ENCODE assay signal across 8 mouse cellular contexts in the genomic region with DNA sequence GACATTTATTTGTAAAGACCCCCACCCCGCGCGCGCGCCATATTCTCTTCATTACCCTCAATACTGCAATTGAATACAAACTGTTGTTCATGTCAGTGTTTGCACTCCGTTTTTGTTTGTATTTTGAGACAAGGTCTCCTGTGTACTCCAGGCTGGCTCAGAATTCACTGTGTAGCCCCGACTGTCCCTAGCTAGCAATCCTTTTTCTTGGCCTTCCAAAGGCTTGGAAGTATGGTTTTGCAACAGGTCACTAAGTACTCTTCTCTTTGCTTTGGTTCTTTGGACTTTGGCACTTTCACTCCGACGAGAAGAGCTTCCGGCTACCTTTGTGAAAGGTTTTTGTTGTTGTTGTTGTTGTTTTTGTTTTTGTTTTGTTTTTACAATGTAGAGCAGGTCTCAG. TPM values are rescaled to one million over a fixed set of nuclear protein-coding genes. Genes with fewer than 3 reads are reported as not detected.
DNase-seq lines count a peak whose midpoint lies in the region; ATAC-seq and TF ChIP-seq lines count a peak whose summit lies in the region.

No protein-coding gene starts in this region.

- peak overlapping the region; percentile 86 to 91; a peak in 3 of 4 replicates for H3K4me3 ChIP-seq in heart, embryonic 14.5 days (ENCODE audit: control insufficient read depth in 1 of 2, insufficient read depth in 1 of 2, low read depth in 1 of 2, low read length in 2 of 2)
- peak overlapping the region; percentile 94 for H3K4me3 ChIP-seq in heart, postnatal 0 days (ENCODE audit: low read depth, low read length)
- H3K4me3 ChIP-seq in limb, embryonic 13.5 days, result peak overlapping the region; percentile 94

- H3K27me3 ChIP-seq in heart, embryonic 14.5 days (ENCODE audit: control insufficient read depth, insufficient read depth, low read length), result no peaks in the 10 kb centered on the region
- H3K27me3 ChIP-seq in heart, postnatal 0 days (ENCODE audit: control insufficient read depth, insufficient read depth, low read length), result no peaks in the 10 kb centered on the region
- H3K27me3 ChIP-seq in limb, embryonic 13.5 days, result no peaks in the 10 kb centered on the region

- H3K36me3 ChIP-seq in heart, embryonic 14.5 days (ENCODE audit: control insufficient read depth, insufficient read depth, low read length), result 0 out of 2 replicates have a peak, but pooled peaks cover 2% of the 10 kb centered on the region
- no peaks in the 10 kb centered on the region for H3K36me3 ChIP-seq in heart, postnatal 0 days (replicated peaks; ENCODE audit: control insufficient read depth, insufficient read depth, low read length)
- no peaks in the 10 kb centered on the region for H3K36me3 ChIP-seq in limb, embryonic 13.5 days

- no peak overlapping the region for H3K27ac ChIP-seq in heart, embryonic 14.5 days (replicated peaks in 1 of 2; ENCODE audit: control insufficient read depth in 1 of 2, insufficient read depth in 1 of 2, low read depth in 2 of 2, low read length in 2 of 2)
- peak overlapping the region; percentile 96 for H3K27ac ChIP-seq in heart, postnatal 0 days (ENCODE audit: low read depth)
- no peak overlapping the region for H3K27ac ChIP-seq in limb, embryonic 13.5 days

- no peak for ATAC-seq in heart, embryonic 14.5 days (ENCODE audit: insufficient number of reproducible peaks, insufficient read depth, low FRiP score, low read depth)
- no peak for ATAC-seq in heart, postnatal 0 days (ENCODE audit: insufficient read depth, low read depth)
- no peak for ATAC-seq in limb, embryonic 13.5 days (ENCODE audit: low FRiP score, low read depth)

- H3K9ac ChIP-seq in heart, embryonic 14.5 days (ENCODE audit: low read length), result peak overlapping the region; percentile 82
- peak overlapping the region; percentile 83 for H3K9ac ChIP-seq in heart, postnatal 0 days (replicated peaks; ENCODE audit: low read depth, low read length)
- H3K9ac ChIP-seq in limb, embryonic 13.5 days, result peak overlapping the region; percentile 83

- TF ChIP-seq EP300 in heart, postnatal 0 days (IDR thresholded peaks at IDR 0.05; ENCODE audit: low read depth), result no peak

- 24% methylated on average over 10 of the region's 10 CpGs for WGBS in heart, embryonic 14.5 days
- WGBS in heart, postnatal 0 days, result 26% methylated on average over 10 of the region's 10 CpGs
- 22% methylated on average over 10 of the region's 10 CpGs for WGBS in limb, embryonic 13.5 days

- H3K9me3 ChIP-seq in heart, embryonic 14.5 days (ENCODE audit: control insufficient read depth, low read length), result no peaks in the 10 kb centered on the region
- H3K9me3 ChIP-seq in heart, postnatal 0 days (replicated peaks; ENCODE audit: control insufficient read depth, low read length), result no peaks in the 10 kb centered on the region
- H3K9me3 ChIP-seq in limb, embryonic 13.5 days, result no peaks in the 10 kb centered on the region

- H3K4me2 ChIP-seq in heart, embryonic 14.5 days (ENCODE audit: low read length), result peak overlapping the region; percentile 77
- H3K4me2 ChIP-seq in heart, postnatal 0 days (ENCODE audit: low read depth, low read length), result peak overlapping the region; percentile 87
- H3K4me2 ChIP-seq in limb, embryonic 13.5 days (replicated peaks), result peak overlapping the region; percentile 72

- TF ChIP-seq CTCF in heart, postnatal 0 days (IDR thresholded peaks at IDR 0.05; ENCODE audit: low read depth), result no peak

- peaks cover 2 to 17% of the 10 kb centered on the region in 2 experiments; a peak in 3 of 4 replicates for H3K4me1 ChIP-seq in heart, embryonic 14.5 days (ENCODE audit: control insufficient read depth in 2 of 2, insufficient read depth in 2 of 2, low read length in 2 of 2)
- H3K4me1 ChIP-seq in heart, postnatal 0 days (ENCODE audit: control insufficient read depth, insufficient read depth), result peaks cover 13% of the 10 kb centered on the region
- peaks cover 16% of the 10 kb centered on the region for H3K4me1 ChIP-seq in limb, embryonic 13.5 days

- no peak for DNase-seq in heart, adult 8-10 months (ENCODE audit: low spot score)
- DNase-seq in NIH3T3 (ENCODE audit: low read depth), result peak; percentile 5
- DNase-seq in heart, postnatal 0 days (ENCODE audit: low spot score), result no peak
- peak; percentile 29 for DNase-seq in thymus, postnatal 14 days
- DNase-seq in right cerebral cortex, postnatal 25 days, result no peak
- DNase-seq in layer of hippocampus, adult 8-10 months (ENCODE audit: low spot score in 2 of 2), result no peak

RNA-seq across cellular contexts. Expression of gene Fbxo8, which starts 1.2 kb away (rescaled TPM):
- polyA plus RNA-seq in heart, embryonic 14.5 days (2014; fragmentation: Nextera tagmentation; extraction: Ambion mirVana), result 48.0 and 53.6 TPM in 2 replicates
- 10 to 100 TPM; 52.0 to 63.1 (median 59.0) TPM for total RNA-seq in heart, adult 8-10 months (2022)
- total RNA-seq in heart, postnatal 0 days (2014; rRNA removed; ENCODE audit: low replicate concordance), result 51.4 and 53.5 TPM in 2 replicates
- 51.6 and 59.0 TPM in 2 replicates for polyA plus RNA-seq in heart, postnatal 0 days (2015; fragmentation: Nextera tagmentation; extraction: Ambion mirVana)
- polyA plus RNA-seq in limb, embryonic 13.5 days (2015; fragmentation: Nextera tagmentation; extraction: Ambion mirVana), result 37.1 and 38.1 TPM in 2 replicates
- 10 to 100 TPM; 22.4 to 32.3 (median 29.8) TPM for total RNA-seq in layer of hippocampus, adult 8-10 months (2022)

RNA-seq across cellular contexts. Expression of gene Cep44, which starts 1.2 kb away (rescaled TPM):
- polyA plus RNA-seq in heart, embryonic 14.5 days (2014; fragmentation: Nextera tagmentation; extraction: Ambion mirVana), result 22.2 and 23.7 TPM in 2 replicates
- total RNA-seq in heart, adult 8-10 months (2022), result 10 to 100 TPM; 10.8 to 13.4 (median 11.8) TPM
- total RNA-seq in heart, postnatal 0 days (2014; rRNA removed; ENCODE audit: low replicate concordance), result 14.4 and 33.5 TPM in 2 replicates
- polyA plus RNA-seq in heart, postnatal 0 days (2015; fragmentation: Nextera tagmentation; extraction: Ambion mirVana), result 16.6 and 17.3 TPM in 2 replicates
- polyA plus RNA-seq in limb, embryonic 13.5 days (2015; fragmentation: Nextera tagmentation; extraction: Ambion mirVana), result 38.9 and 42.7 TPM in 2 replicates
- 10 to 100 TPM; 20.6 to 26.9 (median 24.8) TPM for total RNA-seq in layer of hippocampus, adult 8-10 months (2022)

Comparison
In these comparisons a context has a peak if more than half of its experiments do, and no peak if none do; other contexts are left out.
1. DNase-seq: peak in NIH3T3 (single experiment) and thymus, postnatal 14 days (single experiment); none in heart, adult 8-10 months (single experiment), heart, postnatal 0 days (single experiment), right cerebral cortex, postnatal 25 days (single experiment) and layer of hippocampus, adult 8-10 months (0 of 2).
2. Peak in every context shown above with its lines, with median percentiles within 50 percentile points of each other: H3K4me2 ChIP-seq, H3K4me3 ChIP-seq and H3K9ac ChIP-seq.